Mouse (Mus musculus): ENCODE results near the gene Arl6ip4. TPM values are rescaled to one million over a fixed set of nuclear protein-coding genes. Genes with fewer than 3 reads are reported as not detected.

Gene Arl6ip4
- 108 and 110 TPM in 2 replicates for polyA plus RNA-seq (2014; fragmentation: Nextera tagmentation; extraction: Ambion mirVana)

DNA sequence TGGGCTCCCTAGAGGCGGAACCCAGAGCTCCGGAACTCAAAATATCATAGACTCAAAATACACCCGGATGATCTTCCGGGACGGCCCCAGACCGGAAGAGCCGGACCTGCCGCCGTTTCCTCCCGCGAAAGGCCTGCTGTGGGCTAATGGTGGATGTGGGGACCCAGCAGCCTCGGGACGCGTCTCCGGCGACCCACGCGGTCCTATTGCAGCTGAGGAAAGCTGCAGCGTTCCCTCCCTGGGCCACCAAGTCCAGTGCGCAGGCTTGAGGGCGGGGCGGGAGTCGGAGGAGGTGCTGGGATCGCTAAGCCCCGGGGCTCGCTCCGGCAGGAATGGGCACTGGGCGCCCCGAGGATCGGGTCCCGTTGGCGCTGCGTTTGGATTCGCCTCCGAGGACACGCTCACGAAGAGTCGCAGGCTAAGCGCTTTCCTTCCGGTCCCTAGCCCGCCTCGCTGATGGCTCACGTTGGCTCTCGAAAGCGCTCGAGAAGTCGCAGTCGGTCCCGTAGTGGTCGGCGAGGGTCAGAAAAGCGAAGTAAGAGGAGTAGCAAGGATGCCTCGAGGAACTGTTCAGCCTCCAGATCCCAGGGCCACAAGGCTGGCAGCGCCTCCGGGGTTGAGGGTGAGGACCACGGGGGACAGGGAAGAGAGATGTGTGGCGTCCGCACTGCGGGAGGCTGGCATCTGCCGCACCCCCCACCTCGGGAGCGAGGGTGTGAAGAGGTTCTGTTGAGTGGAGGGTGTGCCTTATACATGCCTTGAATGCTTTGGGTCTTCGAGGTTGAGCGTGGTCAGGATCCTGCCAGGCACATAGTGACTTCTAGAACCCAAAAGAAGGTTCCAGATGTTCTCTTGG, at the start of gene Arl6ip4:
TSS of gene Arl6ip4 (plus strand) at position 100 of the 856 bp plus-strand sequence.
- H3K4me1 ChIP-seq (replicated peaks; ENCODE audit: control insufficient read depth, insufficient read depth, low read length) = peaks cover 14% of the 10 kb centered on the region
- peaks cover 9% of the 10 kb centered on the region for H3K36me3 ChIP-seq (ENCODE audit: control insufficient read depth, insufficient read depth, low read length)

DNA sequence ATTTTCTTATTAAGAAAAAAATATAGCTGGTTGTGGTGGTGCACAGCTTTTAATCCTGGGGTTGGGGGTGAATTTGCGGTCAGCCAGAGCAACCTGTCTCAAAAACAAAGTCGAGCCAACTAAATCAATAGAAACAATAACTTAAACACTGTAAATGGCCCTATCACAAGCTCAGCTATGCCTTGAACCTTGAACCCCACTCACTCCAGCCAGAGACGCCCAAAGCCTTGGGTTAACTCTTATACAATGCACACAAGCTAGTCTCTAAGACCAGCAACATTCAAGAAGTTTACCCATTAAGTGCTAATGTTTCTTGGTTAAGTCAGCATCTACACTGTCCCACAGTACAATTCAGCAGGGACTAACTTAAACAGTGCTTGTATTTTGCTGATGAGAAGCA, 46.2 kb upstream of the Arl6ip4 start:
- ATAC-seq (replicated peaks; ENCODE audit: low FRiP score) (no peak), DNase-seq (ENCODE audit: low spot score) (no peak)
- Histone ChIP-seq H3K4me3 (ENCODE audit: low read depth, low read length) (no peak overlapping the region), H3K36me3 (ENCODE audit: control insufficient read depth, insufficient read depth, low read length) (no peaks in the 10 kb centered on the region), H3K4me1 (replicated peaks; ENCODE audit: control insufficient read depth, insufficient read depth, low read length) (no peaks in the 10 kb centered on the region), H3K27ac (ENCODE audit: low read depth, low read length) (no peak overlapping the region), H3K4me2 (ENCODE audit: low read depth, low read length, severe bottlenecking) (no peak overlapping the region), H3K9me3 (ENCODE audit: control insufficient read depth, low read length) (no peaks in the 10 kb centered on the region), H3K9ac (ENCODE audit: low read length) (no peak overlapping the region), H3K27me3 (ENCODE audit: control insufficient read depth, insufficient read depth, low read length) (no peaks in the 10 kb centered on the region)
- WGBS = 88% methylated on average over 3 of the region's 3 CpGs

More for the DNA sequence above, at the start of gene Arl6ip4:
- Histone ChIP-seq H3K27ac (ENCODE audit: low read depth, low read length) (peak within 1 kb of the TSS; percentile 62; the same call in 1 of the 2 replicates), H3K27me3 (ENCODE audit: control insufficient read depth, insufficient read depth, low read length) (no peaks in the 10 kb centered on the region), H3K9ac (ENCODE audit: low read length) (peak within 1 kb of the TSS; percentile 96), H3K9me3 (ENCODE audit: control insufficient read depth, low read length) (no peaks in the 10 kb centered on the region), H3K4me3 (ENCODE audit: low read depth, low read length) (peak within 1 kb of the TSS; percentile 96), H3K4me2 (ENCODE audit: low read depth, low read length, severe bottlenecking) (peak within 1 kb of the TSS; percentile 90)
- 2% methylated on average over 64 of the region's 64 CpGs for WGBS
- DNase-seq (ENCODE audit: low spot score) (peak; percentile 88), ATAC-seq (replicated peaks; ENCODE audit: low FRiP score) (no peak)

DNA sequence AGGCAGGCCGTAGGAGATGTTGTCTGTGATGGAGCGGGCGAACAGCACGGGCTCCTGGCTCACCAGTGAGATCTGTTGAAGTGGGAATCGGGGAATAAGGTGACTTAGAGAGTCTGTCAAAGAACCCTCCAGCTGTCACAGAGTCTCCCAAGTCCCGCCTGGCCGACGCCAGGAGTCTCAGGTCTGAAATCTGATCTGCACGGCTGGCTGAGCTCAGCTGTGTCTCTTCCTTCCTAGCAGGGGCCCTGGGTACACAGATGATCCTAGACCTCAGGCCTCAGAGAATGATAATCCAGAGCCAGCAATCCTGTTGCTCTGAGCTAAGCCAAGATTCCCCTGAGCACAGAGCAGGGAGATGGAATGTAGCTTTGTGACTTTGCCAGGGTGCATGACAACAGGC, 42.2 kb upstream of the Arl6ip4 start:
- no peak for DNase-seq (ENCODE audit: low spot score)
- Histone ChIP-seq H3K9ac (ENCODE audit: low read length) (no peak overlapping the region), H3K27me3 (ENCODE audit: control insufficient read depth, insufficient read depth, low read length) (no peaks in the 10 kb centered on the region), H3K27ac (ENCODE audit: low read depth, low read length) (no peak overlapping the region), H3K4me2 (ENCODE audit: low read depth, low read length, severe bottlenecking) (no peak overlapping the region), H3K4me1 (replicated peaks; ENCODE audit: control insufficient read depth, insufficient read depth, low read length) (no peaks in the 10 kb centered on the region), H3K4me3 (ENCODE audit: low read depth, low read length) (no peak overlapping the region), H3K9me3 (ENCODE audit: control insufficient read depth, low read length) (no peaks in the 10 kb centered on the region), H3K36me3 (ENCODE audit: control insufficient read depth, insufficient read depth, low read length) (no peaks in the 10 kb centered on the region)
- WGBS = 56% methylated on average over 9 of the region's 9 CpGs
- no peak for ATAC-seq (replicated peaks; ENCODE audit: low FRiP score)

DNA sequence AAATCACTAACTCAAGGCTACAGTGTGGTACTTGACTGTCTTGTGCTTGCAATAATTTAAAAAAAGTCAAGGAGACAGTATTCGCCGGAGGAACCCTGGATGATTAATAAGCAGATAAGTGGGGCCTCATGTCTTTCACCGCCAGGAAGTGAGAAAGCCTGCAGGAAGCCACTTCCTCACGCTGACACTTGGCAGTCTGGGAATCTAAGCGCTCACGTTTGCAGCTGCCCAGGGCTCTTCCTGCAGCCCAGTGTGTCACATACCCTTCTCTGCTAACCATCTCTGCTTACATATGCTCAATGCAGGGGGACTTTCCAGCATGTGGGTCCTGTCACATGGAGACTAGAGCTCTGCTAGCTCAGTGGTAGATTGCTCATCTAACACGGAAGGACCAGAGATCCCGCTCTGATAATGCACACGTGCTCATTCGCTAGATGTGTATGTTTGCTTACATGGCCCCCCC, 41.0 kb upstream of the Arl6ip4 start:
- no peak overlapping the region for H3K9ac ChIP-seq (ENCODE audit: low read length)
- 75% methylated on average over 10 of the region's 10 CpGs for WGBS
- no peak overlapping the region for H3K4me3 ChIP-seq (ENCODE audit: low read depth, low read length)
- no peak for ATAC-seq (replicated peaks; ENCODE audit: low FRiP score)
- H3K27me3 ChIP-seq (ENCODE audit: control insufficient read depth, insufficient read depth, low read length) = no peaks in the 10 kb centered on the region
- no peak overlapping the region for H3K4me2 ChIP-seq (ENCODE audit: low read depth, low read length, severe bottlenecking)
- H3K27ac ChIP-seq (ENCODE audit: low read depth, low read length) = no peak overlapping the region
- H3K4me1 ChIP-seq (replicated peaks; ENCODE audit: control insufficient read depth, insufficient read depth, low read length) = no peaks in the 10 kb centered on the region
- no peak for DNase-seq (ENCODE audit: low spot score)
- no peaks in the 10 kb centered on the region for H3K36me3 ChIP-seq (ENCODE audit: control insufficient read depth, insufficient read depth, low read length)
- no peaks in the 10 kb centered on the region for H3K9me3 ChIP-seq (ENCODE audit: control insufficient read depth, low read length)

DNA sequence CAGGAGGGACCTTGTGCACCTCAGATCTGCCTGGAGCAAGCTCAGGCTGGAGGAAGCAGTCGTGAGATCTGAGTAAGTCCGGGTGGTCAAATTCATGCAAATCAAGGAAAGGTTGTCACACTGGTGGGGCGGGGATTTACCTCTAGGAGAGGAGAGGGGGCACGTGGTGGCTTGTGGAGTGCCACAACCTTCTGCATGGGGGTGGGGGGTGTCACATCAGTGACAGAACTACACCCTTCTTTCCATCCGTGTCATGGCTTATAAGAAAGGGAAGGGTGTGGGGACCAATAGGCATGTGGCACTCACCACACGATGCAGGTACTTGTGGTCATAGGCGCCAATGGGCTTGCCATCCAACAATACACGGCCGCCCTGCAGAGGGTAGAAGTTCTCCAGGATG, 40.2 kb upstream of the Arl6ip4 start:
- H3K9ac ChIP-seq (ENCODE audit: low read length) = no peak overlapping the region
- ATAC-seq (replicated peaks; ENCODE audit: low FRiP score) (no peak), DNase-seq (ENCODE audit: low spot score) (no peak)
- H3K9me3 ChIP-seq (ENCODE audit: control insufficient read depth, low read length) = no peaks in the 10 kb centered on the region
- H3K27ac ChIP-seq (ENCODE audit: low read depth, low read length) = no peak overlapping the region
- no peak overlapping the region for H3K4me3 ChIP-seq (ENCODE audit: low read depth, low read length)
- H3K36me3 ChIP-seq (ENCODE audit: control insufficient read depth, insufficient read depth, low read length) = no peaks in the 10 kb centered on the region
- no peaks in the 10 kb centered on the region for H3K27me3 ChIP-seq (ENCODE audit: control insufficient read depth, insufficient read depth, low read length)
- 76% methylated on average over 9 of the region's 9 CpGs for WGBS
- no peak overlapping the region for H3K4me2 ChIP-seq (ENCODE audit: low read depth, low read length, severe bottlenecking)
- H3K4me1 ChIP-seq (replicated peaks; ENCODE audit: control insufficient read depth, insufficient read depth, low read length) = no peaks in the 10 kb centered on the region

DNA sequence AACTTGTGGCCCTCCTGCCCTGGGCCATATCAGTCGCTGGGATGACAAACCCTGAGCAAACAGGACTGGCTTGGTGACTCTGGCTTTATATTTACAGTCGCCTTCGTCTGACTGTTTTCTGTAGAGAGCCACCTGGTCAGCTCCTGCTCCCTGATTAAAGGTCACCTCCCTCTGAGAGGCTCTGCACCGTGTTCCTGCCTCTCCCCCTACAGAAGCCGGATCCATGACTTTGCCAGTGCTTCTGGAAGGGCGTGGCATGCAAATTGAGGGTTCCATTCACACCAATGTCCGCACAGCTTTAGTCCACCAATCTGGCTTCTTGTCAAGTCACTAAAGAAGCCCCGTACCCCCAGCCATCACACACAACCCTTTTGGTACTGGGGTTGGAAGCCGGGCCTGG, 39.3 kb upstream of the Arl6ip4 start:
- Histone ChIP-seq H3K36me3 (ENCODE audit: control insufficient read depth, insufficient read depth, low read length) (no peaks in the 10 kb centered on the region), H3K4me2 (ENCODE audit: low read depth, low read length, severe bottlenecking) (no peak overlapping the region), H3K27me3 (ENCODE audit: control insufficient read depth, insufficient read depth, low read length) (no peaks in the 10 kb centered on the region), H3K4me3 (ENCODE audit: low read depth, low read length) (no peak overlapping the region), H3K9ac (ENCODE audit: low read length) (no peak overlapping the region), H3K9me3 (ENCODE audit: control insufficient read depth, low read length) (no peaks in the 10 kb centered on the region), H3K27ac (ENCODE audit: low read depth, low read length) (no peak overlapping the region), H3K4me1 (replicated peaks; ENCODE audit: control insufficient read depth, insufficient read depth, low read length) (no peaks in the 10 kb centered on the region)
- peak; percentile 48 for DNase-seq (ENCODE audit: low spot score)
- 58% methylated on average over 9 of the region's 9 CpGs for WGBS
- ATAC-seq (replicated peaks; ENCODE audit: low FRiP score) = no peak

DNA sequence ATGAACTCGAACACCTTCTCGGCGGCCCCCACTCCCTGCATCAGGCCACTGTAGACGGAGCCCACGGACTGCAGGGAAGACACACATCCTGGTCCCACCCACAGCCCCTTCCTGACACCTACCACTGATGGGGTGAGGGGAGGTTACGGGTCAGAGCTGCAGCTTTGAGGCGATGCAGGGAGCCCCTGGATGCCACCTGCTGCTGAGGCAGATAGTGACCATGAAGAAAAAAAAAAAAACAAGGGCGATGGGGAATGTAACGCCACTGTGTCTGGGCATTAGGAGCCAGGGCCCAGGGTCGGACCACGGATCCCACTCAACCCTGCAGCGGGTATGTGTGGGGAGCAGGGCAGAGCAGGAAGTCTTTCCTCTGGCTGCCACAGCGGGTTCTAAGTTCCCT, 38.6 kb upstream of the Arl6ip4 start:
- no peaks in the 10 kb centered on the region for H3K9me3 ChIP-seq (ENCODE audit: control insufficient read depth, low read length)
- no peaks in the 10 kb centered on the region for H3K4me1 ChIP-seq (replicated peaks; ENCODE audit: control insufficient read depth, insufficient read depth, low read length)
- WGBS = 87% methylated on average over 13 of the region's 13 CpGs

DNA sequence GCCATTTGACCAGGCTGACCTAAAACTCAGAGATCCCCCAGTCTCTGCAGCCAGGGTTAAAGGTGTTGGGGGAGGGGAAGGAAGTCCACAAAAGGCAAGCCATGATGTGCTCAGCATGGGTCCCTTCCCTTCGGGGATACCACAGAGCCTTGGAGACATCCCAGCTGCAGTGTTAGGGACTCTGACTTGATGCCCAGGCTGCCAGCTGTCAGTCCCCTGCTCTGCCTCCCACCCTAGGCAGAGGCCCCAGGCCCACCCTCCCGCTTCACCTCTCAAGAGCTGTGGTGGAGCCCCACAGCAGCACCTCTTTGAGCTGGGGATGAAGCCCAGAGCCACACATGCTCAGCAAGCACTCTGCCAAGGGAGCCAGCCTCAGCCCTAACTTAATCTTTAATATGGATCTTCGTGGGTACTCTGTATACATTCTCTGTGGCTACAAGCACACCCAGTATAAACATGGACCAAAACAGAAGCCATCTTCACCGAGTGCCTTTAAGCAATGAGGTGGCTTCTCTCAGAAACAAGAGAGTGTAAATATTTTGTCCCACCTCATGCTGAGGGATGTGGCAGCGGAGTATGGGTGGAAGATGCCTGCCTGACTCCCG, 37.9 kb upstream of the Arl6ip4 start:
- H3K27me3 ChIP-seq (ENCODE audit: control insufficient read depth, insufficient read depth, low read length) = no peaks in the 10 kb centered on the region
- WGBS = 59% methylated on average over 6 of the region's 6 CpGs
- ATAC-seq (replicated peaks; ENCODE audit: low FRiP score) (no peak), DNase-seq (ENCODE audit: low spot score) (peak; percentile 45)
- H3K4me2 ChIP-seq (ENCODE audit: low read depth, low read length, severe bottlenecking) = no peak overlapping the region
- no peaks in the 10 kb centered on the region for H3K4me1 ChIP-seq (replicated peaks; ENCODE audit: control insufficient read depth, insufficient read depth, low read length)
- H3K36me3 ChIP-seq (ENCODE audit: control insufficient read depth, insufficient read depth, low read length) = no peaks in the 10 kb centered on the region
- no peak overlapping the region for H3K27ac ChIP-seq (ENCODE audit: low read depth, low read length)
- no peak overlapping the region for H3K4me3 ChIP-seq (ENCODE audit: low read depth, low read length)
- no peaks in the 10 kb centered on the region for H3K9me3 ChIP-seq (ENCODE audit: control insufficient read depth, low read length)
- H3K9ac ChIP-seq (ENCODE audit: low read length) = no peak overlapping the region

More for the DNA sequence above, 38.6 kb upstream of the Arl6ip4 start:
- Histone ChIP-seq H3K9ac (ENCODE audit: low read length) (no peak overlapping the region), H3K27me3 (ENCODE audit: control insufficient read depth, insufficient read depth, low read length) (no peaks in the 10 kb centered on the region), H3K4me2 (ENCODE audit: low read depth, low read length, severe bottlenecking) (no peak overlapping the region), H3K4me3 (ENCODE audit: low read depth, low read length) (no peak overlapping the region), H3K27ac (ENCODE audit: low read depth, low read length) (no peak overlapping the region), H3K36me3 (ENCODE audit: control insufficient read depth, insufficient read depth, low read length) (no peaks in the 10 kb centered on the region)
- ATAC-seq (replicated peaks; ENCODE audit: low FRiP score) (no peak), DNase-seq (ENCODE audit: low spot score) (no peak)

Measured in forebrain, embryonic 11.5 days (tissue).